Mouse (Mus musculus): ENCODE measurements around the gene Cep250.

Cep250 gene

GRCm38 (mm10) chr2:155973348-155973747, 17.1 kb downstream of the Cep250 start:
- DNase-seq (ENCODE audit: low read depth): no peak

GRCm38 (mm10) chr2:155974087-155974731, 18.0 kb downstream of the Cep250 start:
- peak; percentile 30 for DNase-seq (ENCODE audit: low read depth)

- DNase-seq (ENCODE audit: low read depth): peak; percentile 73
Measured at GRCm38 (mm10) chr2:155979328-155979991, 23.2 kb downstream of the Cep250 start.

GRCm38 (mm10) chr2:155985776-155986175, 29.5 kb downstream of the Cep250 start:
- no peak for DNase-seq (ENCODE audit: low read depth)

- DNase-seq (ENCODE audit: low read depth): no peak
Measured at GRCm38 (mm10) chr2:155987131-155987530, 30.9 kb downstream of the Cep250 start.

GRCm38 (mm10) chr2:155989085-155989484, 32.8 kb downstream of the Cep250 start:
- no peak for DNase-seq (ENCODE audit: low read depth)

- no peak for DNase-seq (ENCODE audit: low read depth)
Measured at GRCm38 (mm10) chr2:155991151-155991550, 34.9 kb downstream of the Cep250 start.

GRCm38 (mm10) chr2:155991863-155992321, 35.6 kb downstream of the Cep250 start:
- no peak for DNase-seq (ENCODE audit: low read depth)

GRCm38 (mm10) chr2:156005393-156005792, 49.1 kb downstream of the Cep250 start:
- DNase-seq (ENCODE audit: low read depth): peak; percentile 50

- peak; percentile 99 for DNase-seq (ENCODE audit: low read depth)
Measured at GRCm38 (mm10) chr2:156007888-156008532, 51.8 kb downstream of the Cep250 start, which contains the start of the genes 6430550D23Rik and Ergic3. TSS of gene 6430550D23Rik (minus strand) at chr2:156007977. TSS of gene Ergic3 (plus strand) at chr2:156008045.

- DNase-seq (ENCODE audit: low read depth): no peak
Measured at GRCm38 (mm10) chr2:156018106-156018505, 61.8 kb downstream of the Cep250 start.

GRCm38 (mm10) chr2:156021219-156021618, 65.0 kb downstream of the Cep250 start:
- DNase-seq (ENCODE audit: low read depth): no peak

GRCm38 (mm10) chr2:156021765-156022164, 65.5 kb downstream of the Cep250 start:
- no peak for DNase-seq (ENCODE audit: low read depth)

GRCm38 (mm10) chr2:156025482-156025881, 69.2 kb downstream of the Cep250 start:
- no peak for DNase-seq (ENCODE audit: low read depth)

GRCm38 (mm10) chr2:156039390-156039789, 83.1 kb downstream of the Cep250 start:
- DNase-seq (ENCODE audit: low read depth): no peak

- DNase-seq (ENCODE audit: low read depth): no peak
Measured at GRCm38 (mm10) chr2:156042903-156043302, 86.6 kb downstream of the Cep250 start.

- peak; percentile 30 for DNase-seq (ENCODE audit: low read depth)
Measured at GRCm38 (mm10) chr2:156047929-156048328, 91.7 kb downstream of the Cep250 start.
